Mouse (Mus musculus) C2C12 (cell line): Measurements from ENCODE around the gene Tes3-ps. TPM values are rescaled to one million over a fixed set of nuclear protein-coding genes. Genes with fewer than 3 reads are reported as not detected.

Source experiments
- H3K27me3 ChIP-seq: one replicate; pipeline ENCODE4 v1.6.1; 2011; ENCODE audit not compliant: control insufficient read depth, insufficient read depth, insufficient read length
- H3K36me3 ChIP-seq: one replicate; pipeline ENCODE4 v1.6.1; 2011; ENCODE audit not compliant: control insufficient read depth, insufficient read depth
- H3K4me3 ChIP-seq: one replicate; pipeline ENCODE4 v1.5.1; 2011; ENCODE audit warnings: mild to moderate bottlenecking, control low read depth; ENCODE audit not compliant: poor library complexity, insufficient read depth, severe bottlenecking
- H3K79me2 ChIP-seq: one replicate; pipeline ENCODE4 v1.6.1; 2011; ENCODE audit not compliant: control insufficient read depth, insufficient read depth
- H3K79me3 ChIP-seq: one replicate; pipeline ENCODE4 v1.6.1; 2011; ENCODE audit warnings: low read depth, control low read depth
- H3ac ChIP-seq: one replicate; pipeline ENCODE3; 2011; ENCODE audit warnings: low read depth; ENCODE audit not compliant: control insufficient read depth, insufficient read length
- CEBPB ChIP-seq: IDR thresholded peaks from one replicate; pipeline ENCODE4 v1.6.1; 2011; ENCODE audit warnings: low read depth, mild to moderate bottlenecking, control low read depth, moderate library complexity
- CTCF ChIP-seq: IDR thresholded peaks from one replicate; pipeline ENCODE4 v1.5.1; 2011; ENCODE audit not compliant: control insufficient read depth, insufficient read depth, insufficient read length
- FOSL1 ChIP-seq: IDR thresholded peaks from one replicate; pipeline ENCODE4 v1.8.0; 2011; ENCODE audit warnings: mild to moderate bottlenecking, low read length; ENCODE audit not compliant: poor library complexity, insufficient read depth, severe bottlenecking
- MAX ChIP-seq: IDR thresholded peaks from one replicate; pipeline ENCODE4 v1.6.1; 2011; ENCODE audit warnings: mild to moderate bottlenecking, control low read depth
- MYOD1 ChIP-seq: IDR thresholded peaks from one replicate; pipeline ENCODE4 v1.6.1; 2011; ENCODE audit warnings: low read depth; ENCODE audit not compliant: control insufficient read depth, insufficient read length
- MYOG ChIP-seq: IDR thresholded peaks from one replicate; pipeline ENCODE4 v1.6.1; 2011; ENCODE audit not compliant: control insufficient read depth, insufficient read length; ENCODE audit errors: extremely low read depth
- USF1 ChIP-seq: IDR thresholded peaks from one replicate; pipeline ENCODE4 v1.6.1; 2011; ENCODE audit warnings: low read depth, mild to moderate bottlenecking, control low read depth, moderate library complexity
- polyA plus RNA-seq: library from polyadenylated mRNA; unstranded; fragments of >200 nt; fragmentation: generic; extraction: Trizol; gene quantifications from one replicate; pipeline ENCODE4 v1.2.1, GENCODE M21; 2012; ENCODE audit warnings: missing spikeins

Gene Tes3-ps
- polyA plus RNA-seq, 1 experiment, result 0.59 TPM

DNA sequence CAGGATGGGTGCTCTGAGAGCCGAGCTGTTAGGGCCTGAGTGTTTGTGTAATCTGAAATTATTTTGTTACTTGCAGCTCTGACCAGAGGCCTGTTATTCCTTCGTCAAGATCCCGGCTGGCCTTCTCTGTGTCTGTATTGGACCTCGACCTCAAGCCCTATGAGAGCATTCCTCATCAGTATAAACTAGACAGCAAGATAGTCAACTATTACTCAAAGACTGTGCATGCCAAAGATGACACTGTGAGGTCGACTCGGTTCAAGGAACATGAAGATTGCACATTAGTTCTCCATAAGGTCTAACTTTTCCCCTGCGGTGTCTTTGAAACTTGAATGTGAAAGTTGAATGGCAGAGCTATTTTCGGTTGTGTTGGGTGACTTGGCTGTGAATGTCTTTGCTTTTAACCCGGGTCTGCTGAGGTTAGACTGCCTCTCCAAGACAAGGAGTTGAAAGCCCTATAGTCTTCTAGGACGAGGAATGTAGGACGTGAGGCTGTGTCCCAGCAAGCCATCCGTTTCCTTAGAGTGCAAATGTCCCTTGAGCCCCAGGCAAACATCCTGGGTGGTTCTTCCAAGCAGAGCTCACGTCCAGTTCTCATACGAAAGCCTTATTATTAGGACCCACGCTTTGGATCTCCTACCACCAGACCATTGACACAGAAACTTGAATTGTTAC is 31.5 kb upstream of the Tes3-ps start:
- no peaks in the 10 kb centered on the region for H3K79me2 ChIP-seq
- H3K79me3 ChIP-seq, result no peaks in the 10 kb centered on the region
- no peak overlapping the region for H3K4me3 ChIP-seq
- TF ChIP-seq CEBPB, result no peak
- TF ChIP-seq MYOG, result no peak
- no peak for TF ChIP-seq CTCF
- TF ChIP-seq FOSL1, result no peak
- TF ChIP-seq MAX, result no peak
- TF ChIP-seq MYOD1, result no peak
- no peak for TF ChIP-seq USF1
- H3ac ChIP-seq, result no peak overlapping the region
- H3K27me3 ChIP-seq, result no peaks in the 10 kb centered on the region
- H3K36me3 ChIP-seq, result peaks cover 61% of the 10 kb centered on the region

DNA sequence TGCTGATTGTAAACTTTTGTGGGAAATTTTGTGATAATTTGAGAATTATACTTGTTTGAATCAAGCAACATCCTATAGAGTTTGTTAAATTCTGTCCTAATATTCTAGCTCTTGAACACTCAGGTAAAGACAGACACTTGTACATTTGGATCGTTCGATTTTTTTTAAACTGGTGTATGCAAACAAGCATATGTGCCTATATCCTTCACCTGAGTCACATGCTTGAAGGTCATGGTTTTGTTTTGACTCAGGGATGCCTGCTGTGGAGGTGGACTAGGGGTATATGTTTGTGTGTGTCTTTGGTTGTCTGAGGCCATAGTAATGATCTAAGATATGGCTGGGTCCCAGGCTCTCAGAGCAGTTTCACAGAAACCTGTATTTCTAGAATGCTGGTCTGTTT is 30.2 kb upstream of the Tes3-ps start:
- H3K27me3 ChIP-seq, result no peaks in the 10 kb centered on the region
- no peak overlapping the region for H3ac ChIP-seq
- H3K79me2 ChIP-seq, result no peaks in the 10 kb centered on the region
- H3K4me3 ChIP-seq, result no peak overlapping the region
- H3K79me3 ChIP-seq, result no peaks in the 10 kb centered on the region
- no peak for TF ChIP-seq FOSL1
- H3K36me3 ChIP-seq, result peaks cover 52% of the 10 kb centered on the region

DNA sequence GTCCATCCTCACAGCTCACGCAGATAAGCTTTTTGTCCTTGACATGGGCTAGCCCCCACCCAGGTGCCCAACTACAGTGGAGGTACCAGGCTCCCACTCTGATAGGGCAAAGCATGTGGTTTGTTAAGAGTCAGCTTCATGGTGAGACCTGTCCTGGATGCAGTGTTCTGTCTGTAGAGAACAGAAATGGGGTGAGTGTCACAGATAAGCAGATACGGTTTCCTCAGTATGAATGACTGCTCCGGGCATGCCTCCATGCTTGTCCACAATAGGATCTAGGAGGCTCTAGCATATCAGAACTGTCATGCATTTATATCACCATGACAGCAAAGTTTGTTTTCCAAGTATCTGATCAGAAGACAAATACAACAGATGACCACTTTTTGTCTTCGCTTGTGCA is 27.2 kb upstream of the Tes3-ps start:
- H3K79me2 ChIP-seq, result no peaks in the 10 kb centered on the region
- no peaks in the 10 kb centered on the region for H3K27me3 ChIP-seq
- H3ac ChIP-seq, result no peak overlapping the region
- TF ChIP-seq USF1 (no peak), FOSL1 (no peak), MYOG (no peak)
- no peak overlapping the region for H3K4me3 ChIP-seq
- H3K36me3 ChIP-seq, result peaks cover 33% of the 10 kb centered on the region
- H3K79me3 ChIP-seq, result no peaks in the 10 kb centered on the region

DNA sequence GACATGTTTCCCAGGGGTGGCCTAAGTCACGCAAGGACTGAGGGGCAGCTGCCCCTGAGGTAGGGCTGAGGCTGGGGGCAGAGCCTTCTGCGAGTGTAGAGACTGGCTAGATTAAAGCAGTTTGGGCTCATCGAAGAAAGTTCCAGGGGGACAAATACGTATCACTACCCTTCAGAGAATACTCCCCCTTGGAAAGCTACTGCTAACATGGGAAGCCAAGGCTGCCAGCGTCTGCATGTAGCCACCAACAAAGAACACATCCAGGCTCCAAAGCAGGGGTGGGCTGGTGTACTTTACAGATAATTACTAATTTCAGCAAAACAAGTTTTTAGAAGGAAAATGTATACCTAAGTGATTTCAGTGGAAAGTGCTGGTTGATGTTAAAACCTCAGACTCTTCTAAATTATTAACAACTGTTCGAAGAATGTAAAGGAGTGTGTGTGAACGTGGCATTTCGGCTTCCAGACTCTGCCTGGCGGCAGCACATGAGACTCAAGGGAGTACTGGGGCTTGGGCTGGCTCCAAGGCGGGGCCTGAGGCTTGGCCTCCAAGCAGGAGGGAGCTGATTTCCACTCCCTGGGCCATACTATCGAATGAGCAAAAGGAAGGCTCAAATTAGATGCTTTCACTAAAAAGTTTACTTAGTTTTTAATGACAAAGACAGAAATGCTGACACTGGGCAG is 26.6 kb upstream of the Tes3-ps start:
- Histone ChIP-seq H3K79me2 (no peaks in the 10 kb centered on the region), H3K4me3 (no peak overlapping the region), H3K27me3 (no peaks in the 10 kb centered on the region), H3K36me3 (peaks cover 27% of the 10 kb centered on the region), H3ac (no peak overlapping the region), H3K79me3 (no peaks in the 10 kb centered on the region)
- TF ChIP-seq CTCF (no peak), FOSL1 (no peak), CEBPB (no peak), MYOG (no peak), MYOD1 (no peak), MAX (no peak), USF1 (no peak)

DNA sequence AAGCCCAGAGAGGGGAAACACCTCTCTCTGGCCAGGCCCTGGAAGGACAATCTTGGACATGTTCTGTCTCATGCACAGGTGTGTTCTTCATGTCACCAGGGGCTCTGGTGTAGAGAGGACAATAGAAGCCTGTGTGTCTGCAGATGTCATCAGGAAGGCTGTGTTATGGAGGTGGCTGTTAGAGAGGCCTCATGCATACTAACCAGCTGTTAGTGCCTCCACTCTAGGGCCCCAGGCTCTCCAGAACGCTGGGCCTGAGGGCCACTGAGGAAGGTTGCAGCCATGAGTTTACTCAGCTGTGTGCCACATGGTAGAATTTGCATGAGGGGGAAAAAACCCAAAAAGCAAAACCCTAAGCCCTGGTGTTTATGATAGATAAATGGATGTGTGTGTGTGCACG is 25.5 kb upstream of the Tes3-ps start:
- H3K79me3 ChIP-seq, result no peaks in the 10 kb centered on the region
- H3K79me2 ChIP-seq, result no peaks in the 10 kb centered on the region
- peaks cover 19% of the 10 kb centered on the region for H3K36me3 ChIP-seq
- no peak overlapping the region for H3ac ChIP-seq
- TF ChIP-seq CTCF (no peak), MAX (no peak), FOSL1 (no peak), CEBPB (no peak), MYOD1 (no peak), MYOG (no peak), USF1 (no peak)
- no peaks in the 10 kb centered on the region for H3K27me3 ChIP-seq
- no peak overlapping the region for H3K4me3 ChIP-seq

DNA sequence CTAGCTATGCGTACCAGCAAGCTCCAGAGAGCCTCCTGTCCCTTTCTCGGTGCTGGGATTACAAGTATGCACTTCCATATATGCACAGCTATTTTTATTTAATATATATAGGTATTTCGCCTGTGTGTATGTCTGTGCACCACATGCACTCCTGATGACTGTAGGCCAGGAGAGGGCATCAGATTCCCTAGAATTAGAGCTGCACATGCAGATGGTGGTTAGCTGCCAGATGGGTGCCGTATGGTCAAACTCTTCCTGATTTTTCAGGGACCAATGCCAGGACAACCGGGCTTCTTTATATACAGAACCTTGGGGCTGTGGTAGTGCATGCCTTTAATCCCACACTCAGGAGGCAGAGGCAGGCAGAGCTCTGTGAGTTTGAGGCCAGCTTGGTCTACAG is 24.1 kb upstream of the Tes3-ps start:
- Histone ChIP-seq H3ac (no peak overlapping the region), H3K4me3 (no peak overlapping the region), H3K27me3 (no peaks in the 10 kb centered on the region), H3K36me3 (peaks cover 12% of the 10 kb centered on the region), H3K79me3 (no peaks in the 10 kb centered on the region), H3K79me2 (no peaks in the 10 kb centered on the region)
- TF ChIP-seq CTCF (no peak), FOSL1 (no peak), USF1 (no peak), MYOG (no peak), CEBPB (no peak), MAX (no peak), MYOD1 (no peak)
